Mouse (Mus musculus) stomach, embryonic 15.5 days (tissue): ENCODE results near the gene Ggact. TPM values are rescaled to one million over a fixed set of nuclear protein-coding genes. Genes with fewer than 3 reads are reported as not detected.
A peak's percentile ranks its signal among the peaks of the same experiment; 100 is the strongest.

Experiments used
- ATAC-seq: fragments of 200-750 bp; cut with Nextera tagmentation; 2 replicates; pipeline ENCODE4 v1.8.0; 2017; ENCODE audit warnings: low read depth, moderate number of reproducible peaks, moderate TSS enrichment; ENCODE audit not compliant: insufficient read depth, low FRiP score
- H3K27ac ChIP-seq: fragments of 300-500 bp; sonication (generic); 2 replicates; pipeline ENCODE4 v1.5.1; 2015; ENCODE audit warnings: mild to moderate bottlenecking, inconsistent platforms
- H3K27me3 ChIP-seq: fragments of 300-500 bp; sonication (generic); replicated peaks from 2 replicates; pipeline ENCODE4 v1.6.1; 2015; ENCODE audit warnings: inconsistent platforms
- H3K36me3 ChIP-seq: fragments of 300-500 bp; sonication (generic); 2 replicates; pipeline ENCODE4 v1.6.1; 2015; ENCODE audit warnings: inconsistent platforms
- H3K4me1 ChIP-seq: fragments of 300-500 bp; sonication (generic); 2 replicates; pipeline ENCODE4 v1.6.1; 2015; ENCODE audit warnings: inconsistent platforms
- H3K4me2 ChIP-seq: fragments of 300-500 bp; sonication (generic); 2 replicates; pipeline ENCODE4 v1.6.1; 2015; ENCODE audit warnings: mild to moderate bottlenecking, inconsistent platforms
- H3K4me3 ChIP-seq: fragments of 300-500 bp; sonication (generic); replicated peaks from 2 replicates; pipeline ENCODE4 v1.5.1; 2015; ENCODE audit warnings: inconsistent platforms
- H3K9ac ChIP-seq: fragments of 300-500 bp; sonication (generic); 2 replicates; pipeline ENCODE4 v1.6.1; 2015; ENCODE audit warnings: inconsistent platforms
- H3K9me3 ChIP-seq: fragments of 300-500 bp; sonication (generic); 2 replicates; pipeline ENCODE4 v1.6.1; 2016; ENCODE audit warnings: inconsistent platforms
- WGBS: fragments of 180-500 bp; shearing (Covaris S2); methylation state at CpG from one replicate; pipeline ENCODE4 v1.1.7; 2015; 5-methylcytosine and 5-hydroxymethylcytosine counted together
- polyA plus RNA-seq: library from polyadenylated mRNA; unstranded; fragments of >200 nt; fragmentation: Nextera tagmentation; extraction: Ambion mirVana; gene quantifications from 2 replicates; pipeline ENCODE4 v1.2.1, GENCODE M21; 2015

Ggact gene
- 32.7 and 36.0 TPM in 2 replicates for polyA plus RNA-seq

- Histone ChIP-seq H3K4me3 (peak within 1 kb of the TSS; percentile 73), H3K9ac (peak within 1 kb of the TSS; percentile 60), H3K27ac (peak within 1 kb of the TSS; percentile 59), H3K4me2 (peak within 1 kb of the TSS; percentile 92), H3K36me3 (no peaks in the 10 kb centered on the region), H3K9me3 (no peaks in the 10 kb centered on the region), H3K27me3 (no peaks in the 10 kb centered on the region), H3K4me1 (0 out of 2 replicates have a peak, but pooled peaks cover 4% of the 10 kb centered on the region)
- no peak for ATAC-seq
- 76% methylated on average over 6 of the region's 6 CpGs for WGBS
Observed at GRCm38 (mm10) chr14:122913657-122914056, at the start of gene Ggact. TSS of gene Ggact (minus strand) at chr14:122913757.

GRCm38 (mm10) chr14:122957941-122958340, 44.4 kb upstream of the Ggact start:
- no peaks in the 10 kb centered on the region for H3K27me3 ChIP-seq

GRCm38 (mm10) chr14:122953331-122953730, 39.8 kb upstream of the Ggact start:
- WGBS = 22% methylated on average over 1 of the region's 1 CpGs
- Histone ChIP-seq H3K27me3 (no peaks in the 10 kb centered on the region), H3K9ac (no peak overlapping the region), H3K4me2 (no peak overlapping the region), H3K36me3 (0 out of 2 replicates have a peak, but pooled peaks cover 4% of the 10 kb centered on the region), H3K4me3 (no peak overlapping the region), H3K4me1 (no peaks in the 10 kb centered on the region), H3K9me3 (no peaks in the 10 kb centered on the region), H3K27ac (no peak overlapping the region)
- peak; percentile 27; the same call in 1 of the 2 replicates for ATAC-seq

More at GRCm38 (mm10) chr14:122957941-122958340, 44.4 kb upstream of the Ggact start:
- Histone ChIP-seq H3K9ac (no peak overlapping the region), H3K4me2 (no peak overlapping the region), H3K27ac (no peak overlapping the region), H3K9me3 (no peaks in the 10 kb centered on the region), H3K4me1 (no peaks in the 10 kb centered on the region), H3K4me3 (no peak overlapping the region), H3K36me3 (no peaks in the 10 kb centered on the region)
- no peak for ATAC-seq
- 91% methylated on average over 8 of the region's 8 CpGs for WGBS

- no peak for ATAC-seq
- H3K4me3 ChIP-seq = no peak overlapping the region
- H3K36me3 ChIP-seq = 0 out of 2 replicates have a peak, but pooled peaks cover 4% of the 10 kb centered on the region
- no peaks in the 10 kb centered on the region for H3K27me3 ChIP-seq
- no peaks in the 10 kb centered on the region for H3K4me1 ChIP-seq
- 83% methylated on average over 1 of the region's 1 CpGs for WGBS
- no peak overlapping the region for H3K9ac ChIP-seq
- H3K27ac ChIP-seq = no peak overlapping the region
- no peak overlapping the region for H3K4me2 ChIP-seq
- H3K9me3 ChIP-seq = no peaks in the 10 kb centered on the region
Observed at GRCm38 (mm10) chr14:122952556-122952955, 39.0 kb upstream of the Ggact start.

- 0 out of 2 replicates have a peak, but pooled peaks cover 4% of the 10 kb centered on the region for H3K36me3 ChIP-seq
- ATAC-seq = no peak
- H3K4me2 ChIP-seq = no peak overlapping the region
- 81% methylated on average over 6 of the region's 6 CpGs for WGBS
- no peaks in the 10 kb centered on the region for H3K9me3 ChIP-seq
- H3K27me3 ChIP-seq = no peaks in the 10 kb centered on the region
- H3K4me3 ChIP-seq = no peak overlapping the region
- no peak overlapping the region for H3K9ac ChIP-seq
- no peak overlapping the region for H3K27ac ChIP-seq
- no peaks in the 10 kb centered on the region for H3K4me1 ChIP-seq
Observed at GRCm38 (mm10) chr14:122951676-122952445, 38.3 kb upstream of the Ggact start.

- Histone ChIP-seq H3K27ac (no peak overlapping the region), H3K9me3 (no peaks in the 10 kb centered on the region), H3K27me3 (no peaks in the 10 kb centered on the region), H3K4me3 (no peak overlapping the region), H3K4me2 (no peak overlapping the region), H3K4me1 (no peaks in the 10 kb centered on the region), H3K9ac (no peak overlapping the region), H3K36me3 (0 out of 2 replicates have a peak, but pooled peaks cover 4% of the 10 kb centered on the region)
- 87% methylated on average over 1 of the region's 1 CpGs for WGBS
- no peak for ATAC-seq
Observed at GRCm38 (mm10) chr14:122950915-122951314, 37.4 kb upstream of the Ggact start.

- Histone ChIP-seq H3K27me3 (no peaks in the 10 kb centered on the region), H3K27ac (no peak overlapping the region), H3K4me2 (no peak overlapping the region), H3K4me3 (no peak overlapping the region), H3K9ac (no peak overlapping the region), H3K36me3 (0 out of 2 replicates have a peak, but pooled peaks cover 14% of the 10 kb centered on the region), H3K9me3 (no peaks in the 10 kb centered on the region), H3K4me1 (no peaks in the 10 kb centered on the region)
- ATAC-seq = no peak
- 88% methylated on average over 3 of the region's 3 CpGs for WGBS
Observed at GRCm38 (mm10) chr14:122943475-122943853, 29.9 kb upstream of the Ggact start.

- Histone ChIP-seq H3K27ac (no peak overlapping the region), H3K27me3 (no peaks in the 10 kb centered on the region), H3K9me3 (no peaks in the 10 kb centered on the region), H3K4me1 (no peaks in the 10 kb centered on the region), H3K4me3 (no peak overlapping the region), H3K9ac (no peak overlapping the region), H3K36me3 (0 out of 2 replicates have a peak, but pooled peaks cover 14% of the 10 kb centered on the region), H3K4me2 (no peak overlapping the region)
- no peak for ATAC-seq
- WGBS = 75% methylated on average over 4 of the region's 4 CpGs
Observed at GRCm38 (mm10) chr14:122942757-122943474, 29.4 kb upstream of the Ggact start.

GRCm38 (mm10) chr14:122936460-122936859, 22.9 kb upstream of the Ggact start:
- H3K4me3 ChIP-seq = no peak overlapping the region
- H3K4me2 ChIP-seq = no peak overlapping the region
- H3K27ac ChIP-seq = no peak overlapping the region
- no peaks in the 10 kb centered on the region for H3K4me1 ChIP-seq
- 89% methylated on average over 1 of the region's 1 CpGs for WGBS
- H3K36me3 ChIP-seq = peaks cover 11% of the 10 kb centered on the region; the same call in 1 of the 2 replicates
- H3K9me3 ChIP-seq = no peaks in the 10 kb centered on the region
- no peak overlapping the region for H3K9ac ChIP-seq
- ATAC-seq = no peak
- no peaks in the 10 kb centered on the region for H3K27me3 ChIP-seq

- H3K27ac ChIP-seq = no peak overlapping the region
- no peaks in the 10 kb centered on the region for H3K4me1 ChIP-seq
- no peak overlapping the region for H3K4me2 ChIP-seq
- no peak overlapping the region for H3K4me3 ChIP-seq
- H3K9ac ChIP-seq = no peak overlapping the region
- H3K36me3 ChIP-seq = no peaks in the 10 kb centered on the region; the same call in 1 of the 2 replicates
- 59% methylated on average over 5 of the region's 5 CpGs for WGBS
- H3K27me3 ChIP-seq = no peaks in the 10 kb centered on the region
- no peak for ATAC-seq
- no peaks in the 10 kb centered on the region for H3K9me3 ChIP-seq
Observed at GRCm38 (mm10) chr14:122920011-122920410, 6.5 kb upstream of the Ggact start.

GRCm38 (mm10) chr14:122917676-122918075, 4.1 kb upstream of the Ggact start:
- no peak overlapping the region for H3K9ac ChIP-seq
- no peak for ATAC-seq
- WGBS = 85% methylated on average over 1 of the region's 1 CpGs

More at GRCm38 (mm10) chr14:122917676-122918075, 4.1 kb upstream of the Ggact start:
- Histone ChIP-seq H3K27me3 (no peaks in the 10 kb centered on the region), H3K4me2 (no peak overlapping the region), H3K27ac (no peak overlapping the region), H3K4me3 (no peak overlapping the region), H3K4me1 (0 out of 2 replicates have a peak, but pooled peaks cover 4% of the 10 kb centered on the region), H3K9me3 (no peaks in the 10 kb centered on the region), H3K36me3 (no peaks in the 10 kb centered on the region; the same call in 1 of the 2 replicates)
